Mouse (Mus musculus): Measurements from ENCODE around the gene Man2a2. TPM values are rescaled to one million over a fixed set of nuclear protein-coding genes. Genes with fewer than 3 reads are reported as not detected.
"Not testable (repeated sequence)": the region's sequence is repeated elsewhere in the genome, so short reads cannot be mapped to it uniquely, and the experiment has no call there.

Man2a2 gene
- total RNA-seq, 2 experiments from 2014 or later: 164 TPM

GRCm38 (mm10) chr7:80401041-80401859, 30.1 kb upstream of the Man2a2 start:
- DNase-seq (ENCODE audit: low spot score in 2 of 2): peak in 1 of 2 experiments; percentile 42

GRCm38 (mm10) chr7:80400571-80400970, 29.4 kb upstream of the Man2a2 start:
- no peak for DNase-seq (ENCODE audit: low spot score in 2 of 2)

- no peak for DNase-seq (ENCODE audit: low spot score in 2 of 2)
These were observed 28.9 kb upstream of the Man2a2 start for GRCm38 (mm10) chr7:80400099-80400498.

DNA sequence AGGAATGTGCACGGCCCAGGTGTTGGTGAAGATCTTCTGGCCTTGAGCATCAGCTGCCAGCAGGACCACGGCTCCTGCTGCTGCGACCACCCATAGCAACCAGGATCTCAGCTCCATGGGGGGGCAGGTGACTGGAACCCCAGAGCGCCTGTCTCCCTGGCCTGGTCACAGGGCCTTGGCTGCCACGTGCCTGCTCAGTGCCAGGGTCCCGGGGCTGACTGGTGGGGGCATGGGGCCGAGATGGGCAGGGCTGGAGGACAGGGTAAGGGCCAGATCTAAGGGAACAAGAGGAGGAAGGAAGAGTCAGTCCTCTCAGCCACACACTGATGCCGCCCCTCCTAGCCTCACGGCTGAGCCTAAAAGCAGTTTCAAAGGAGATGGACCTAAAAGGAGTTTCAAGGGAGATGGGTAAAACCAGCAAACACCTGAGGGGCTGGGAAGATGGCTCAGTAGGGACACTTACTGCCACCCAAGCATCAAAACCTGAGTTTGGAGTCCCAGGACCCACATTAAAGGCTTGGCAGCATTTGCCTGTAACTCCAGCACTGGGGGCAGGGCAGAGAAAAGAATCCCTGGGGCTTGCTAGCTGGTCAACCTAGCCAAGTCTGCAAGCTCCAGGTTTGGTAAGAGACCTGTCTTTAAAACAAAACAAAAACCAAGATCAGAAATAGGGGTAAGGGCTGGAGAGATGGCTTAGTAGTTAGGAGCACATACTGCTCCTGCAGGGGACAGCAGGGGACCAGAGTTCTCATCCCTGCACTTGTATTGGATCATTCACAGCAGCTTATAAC, 27.7 kb upstream of the Man2a2 start:
- no peak for DNase-seq (ENCODE audit: low spot score in 2 of 2)

DNA sequence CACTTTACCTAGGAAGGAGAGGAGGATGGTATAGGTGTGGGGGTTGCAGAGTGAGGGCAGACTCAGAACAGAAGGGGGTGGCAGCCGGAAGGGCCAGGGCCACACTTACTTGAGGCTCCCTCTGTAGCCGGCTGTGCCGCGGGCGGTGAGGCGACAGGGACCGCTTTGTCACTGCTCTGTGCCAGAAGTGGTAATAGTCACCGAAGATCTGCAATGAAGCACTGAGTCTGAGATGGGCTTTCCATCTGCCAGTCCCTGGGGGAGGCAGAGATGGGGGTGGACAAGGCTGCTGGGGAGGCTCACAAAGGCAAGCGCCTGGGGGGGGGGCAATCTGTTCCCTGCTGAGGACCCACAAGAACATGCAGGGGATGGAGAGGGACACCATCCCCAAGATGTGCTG, 26.8 kb upstream of the Man2a2 start:
- DNase-seq (ENCODE audit: low spot score in 2 of 2): peak; percentile 32 to 66

DNA sequence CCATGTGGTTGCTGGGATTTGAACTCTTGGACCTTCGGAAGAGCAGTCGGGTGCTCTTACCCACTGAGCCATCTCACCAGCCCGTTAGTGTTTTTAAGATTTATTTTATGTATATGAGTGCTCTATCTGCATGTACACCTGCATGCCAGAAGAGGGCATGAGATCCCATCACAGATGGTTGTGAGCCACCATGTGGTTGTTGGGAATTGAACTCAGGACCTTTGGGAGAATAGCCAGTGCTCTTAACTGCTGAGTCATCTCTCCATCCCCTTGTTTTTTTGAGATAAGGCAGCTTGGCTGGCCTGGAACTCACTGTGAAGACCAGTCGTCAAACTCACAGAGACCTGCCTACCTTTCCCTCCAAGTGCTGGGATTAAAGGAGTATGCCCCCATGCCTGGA, 25.3 kb upstream of the Man2a2 start:
- not testable (repeated sequence) for DNase-seq (ENCODE audit: low spot score in 2 of 2)

GRCm38 (mm10) chr7:80394600-80394999, 23.4 kb upstream of the Man2a2 start:
- DNase-seq (ENCODE audit: low spot score in 2 of 2): no peak

GRCm38 (mm10) chr7:80392119-80392518, 20.9 kb upstream of the Man2a2 start:
- DNase-seq (ENCODE audit: low spot score in 2 of 2): no peak

GRCm38 (mm10) chr7:80387633-80388543, 16.7 kb upstream of the Man2a2 start, which contains the start of gene Fes:
Fes (minus strand) TSS chr7:80387946.
- DNase-seq (ENCODE audit: low spot score in 2 of 2): no peak

GRCm38 (mm10) chr7:80387033-80387632, 16.0 kb upstream of the Man2a2 start:
- no peak for DNase-seq (ENCODE audit: low spot score in 2 of 2)

GRCm38 (mm10) chr7:80386235-80386930, 15.2 kb upstream of the Man2a2 start:
- DNase-seq (ENCODE audit: low spot score in 2 of 2): peak; percentile 73 to 92

DNA sequence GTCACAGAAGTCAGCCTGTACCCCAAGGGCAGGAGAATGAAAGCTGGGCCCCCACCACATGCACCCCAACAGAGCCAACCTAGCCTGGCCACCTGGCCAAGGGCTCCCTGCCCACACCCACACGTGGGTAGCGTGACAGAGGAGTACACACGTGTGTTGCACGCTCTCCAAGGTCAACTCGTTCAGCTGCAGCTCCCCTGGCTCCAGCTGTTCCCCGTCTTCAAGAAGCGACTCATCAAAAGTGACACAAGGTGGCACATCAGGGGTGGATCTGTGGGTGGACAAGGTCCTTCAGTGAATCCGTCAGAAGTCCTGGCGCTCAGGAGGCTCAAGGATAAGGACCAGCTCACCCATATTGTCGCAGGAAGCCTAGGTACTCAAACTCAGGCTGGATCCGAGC, 11.7 kb upstream of the Man2a2 start:
- no peak for DNase-seq (ENCODE audit: low spot score in 2 of 2)

DNA sequence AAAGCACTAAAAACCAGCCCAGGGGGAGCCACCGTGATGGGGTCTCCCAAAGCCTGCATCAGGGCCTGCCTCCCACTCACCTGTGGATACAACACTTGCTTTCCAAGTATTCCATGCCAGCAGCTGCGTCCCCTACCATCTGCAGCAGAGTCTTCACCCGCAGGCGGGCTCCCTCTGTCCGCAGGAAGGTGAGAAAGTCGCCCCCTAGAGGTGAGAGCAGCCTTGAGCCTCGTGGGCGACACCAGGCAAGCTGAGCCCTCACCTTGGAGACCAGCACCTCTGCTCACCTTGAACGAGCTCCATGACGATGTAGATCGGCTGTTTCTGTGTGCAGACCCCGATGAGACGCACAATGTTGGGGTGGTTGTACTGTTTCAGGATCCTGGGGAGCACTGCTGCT, 8.4 kb upstream of the Man2a2 start:
- DNase-seq (ENCODE audit: low spot score in 2 of 2): no peak

DNA sequence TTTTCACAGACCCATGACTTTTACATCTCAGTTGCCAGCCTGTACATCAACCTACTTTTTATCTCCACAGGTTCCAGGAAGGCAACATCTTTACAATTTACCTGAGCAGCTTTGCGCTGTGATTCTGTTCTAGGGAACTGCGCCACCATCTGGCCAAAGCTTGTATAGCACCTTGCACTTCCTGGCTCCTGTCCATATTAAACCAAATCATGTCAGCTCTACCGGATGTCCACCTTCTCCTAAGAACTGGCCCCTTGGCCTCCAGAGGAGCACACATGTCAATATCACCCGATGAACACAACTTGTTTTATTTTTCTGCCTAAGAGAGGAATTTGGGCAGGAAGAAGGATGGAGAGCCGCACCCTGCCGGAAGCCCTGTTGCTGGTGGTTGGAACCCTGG, 6.3 kb upstream of the Man2a2 start:
- peak in 1 of 2 experiments; percentile 63 for DNase-seq (ENCODE audit: low spot score in 2 of 2)

- DNase-seq (ENCODE audit: low spot score in 2 of 2): no peak
These were observed 5.0 kb upstream of the Man2a2 start for GRCm38 (mm10) chr7:80376192-80376591.

DNA sequence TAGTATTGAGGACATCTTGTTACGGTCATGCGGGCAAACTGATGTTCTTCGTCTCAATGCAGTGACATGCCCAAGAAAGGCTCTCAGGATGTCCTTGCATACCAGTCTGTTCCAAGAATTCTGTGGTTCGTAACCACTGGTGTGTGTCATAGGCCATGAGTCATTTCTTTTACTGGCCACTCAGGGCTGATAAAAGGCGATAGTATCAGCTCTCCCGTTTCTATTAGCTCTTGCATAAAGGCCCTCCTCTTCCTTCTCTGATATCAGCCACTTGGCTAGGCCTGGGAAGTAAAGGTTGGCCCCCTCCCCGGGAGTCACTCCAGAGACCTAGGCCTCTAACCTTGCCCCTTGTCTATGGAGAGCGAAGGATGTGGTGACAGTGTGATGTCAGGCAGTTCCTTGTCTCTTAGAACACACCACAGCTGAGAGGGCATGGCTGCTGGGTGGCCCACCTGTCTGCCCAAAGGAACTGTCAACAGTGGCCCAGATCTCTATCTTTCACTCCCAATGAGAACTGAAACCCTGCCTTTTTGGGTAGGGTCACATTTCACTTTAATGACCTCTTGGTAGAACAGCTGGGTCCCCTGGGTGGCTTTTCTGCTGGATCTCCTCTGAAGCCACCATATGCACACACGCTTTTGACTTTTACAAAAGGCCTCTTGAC, 4.3 kb upstream of the Man2a2 start:
- DNase-seq (ENCODE audit: low spot score in 2 of 2): no peak

DNA sequence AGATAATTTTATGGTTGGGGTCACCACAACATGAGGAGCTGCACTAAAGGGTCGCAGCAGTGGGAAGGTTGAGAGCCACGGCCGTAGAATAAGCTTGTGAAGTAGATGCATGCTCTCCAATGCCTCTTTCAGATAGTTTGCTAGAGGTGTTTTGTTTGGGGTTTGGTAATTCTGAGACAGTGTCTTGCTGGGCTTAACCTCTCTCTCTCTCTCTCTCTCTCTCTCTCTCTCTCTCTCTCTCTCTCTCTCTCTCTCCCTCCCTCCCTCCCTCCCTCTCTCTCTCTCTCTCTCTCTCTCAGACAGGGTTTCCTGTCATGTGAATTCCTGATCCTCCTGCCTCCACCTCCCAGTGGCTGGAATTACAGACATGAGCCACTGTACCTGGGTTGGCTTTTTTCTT, 3.6 kb upstream of the Man2a2 start:
- no peak for DNase-seq (ENCODE audit: low spot score in 2 of 2)

DNA sequence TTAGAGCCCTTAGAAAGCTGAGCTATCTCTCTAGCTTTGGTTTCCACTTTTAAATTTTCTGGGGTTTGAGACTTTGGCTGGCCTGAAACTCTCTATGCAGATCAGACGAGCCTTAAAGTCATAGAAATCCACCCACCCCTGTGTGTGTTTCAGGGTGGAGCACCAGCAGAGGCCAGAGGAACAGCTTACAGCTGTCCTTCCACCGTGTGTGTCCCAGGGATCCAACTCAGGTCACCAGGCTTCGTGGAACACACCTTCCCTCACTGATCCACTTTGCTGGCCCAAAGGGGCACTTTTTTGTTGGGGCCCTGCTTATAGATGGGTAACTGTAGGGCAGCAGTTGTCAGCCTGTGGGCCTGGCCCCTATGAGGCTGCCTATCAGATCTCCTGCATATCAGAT, 3.1 kb upstream of the Man2a2 start:
- DNase-seq (ENCODE audit: low spot score in 2 of 2): no peak

DNA sequence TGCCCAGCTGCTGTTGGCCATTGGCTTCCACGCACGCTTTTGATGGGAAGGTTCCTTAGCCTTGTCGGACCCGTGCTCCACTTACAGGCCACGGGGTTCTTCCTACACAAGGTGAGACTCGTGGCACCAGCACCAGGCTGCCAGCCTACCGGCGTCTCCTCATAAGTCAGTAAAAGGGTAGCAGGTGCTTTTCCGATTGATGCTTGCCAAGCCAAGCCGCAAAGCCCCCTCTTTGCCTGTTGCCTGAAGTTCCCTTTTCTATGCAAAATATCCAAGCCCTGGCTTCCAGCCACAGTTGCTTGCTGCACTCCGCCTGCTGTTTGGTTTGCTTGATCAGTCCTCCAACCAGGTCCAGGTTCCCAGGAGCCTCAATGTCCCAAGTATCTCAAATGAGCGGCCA, 2.7 kb upstream of the Man2a2 start:
- DNase-seq (ENCODE audit: low spot score in 2 of 2): no peak

DNA sequence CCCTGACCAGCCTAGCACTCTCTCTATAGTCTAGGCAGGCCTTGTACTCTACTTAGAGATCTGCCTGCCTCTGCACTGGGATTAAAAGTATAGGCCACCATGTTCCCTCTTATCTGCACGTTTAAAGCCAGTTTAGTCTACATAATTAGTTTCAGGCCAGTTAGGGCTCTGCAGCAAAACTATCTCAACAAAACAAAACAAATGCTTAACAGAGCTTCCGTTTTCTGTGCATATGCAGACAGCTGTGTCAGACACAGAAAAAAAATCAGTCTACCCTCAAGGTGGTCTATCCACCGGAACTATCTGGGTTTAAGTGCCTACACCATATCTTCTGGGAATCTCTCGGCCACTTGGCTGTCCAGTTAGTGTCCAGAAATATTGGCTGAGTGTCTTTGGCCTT, 2.2 kb upstream of the Man2a2 start:
- DNase-seq (ENCODE audit: low spot score in 2 of 2): no peak
